17 mouse cellular contexts compared by ENCODE assay signal in genomic region chr6:143180511-143180910, GRCm38 (mm10). TPM values are rescaled to one million over a fixed set of nuclear protein-coding genes. Genes with fewer than 3 reads are reported as not detected.
DNase-seq lines count a peak whose midpoint lies in the region; TF ChIP-seq lines count a peak whose summit lies in the region.
"Had no signal": no experiment of that assay in that cellular context is flagged by ENCODE, and none has a peak within 500 bp of the region (broad histone marks: within the 10 kb centered on the region; RNA-seq: fewer than 3 reads in every experiment).

No protein-coding gene starts in this region.

- no peak overlapping the region for H3K4me3 ChIP-seq in spleen, adult 2 months (ENCODE audit: extremely low read depth, insufficient read depth, insufficient read length)
- H3K4me3 ChIP-seq: embryonic facial prominence, embryonic 10.5 days; forebrain, embryonic 13.5 days; heart, embryonic 12.5 days; hindbrain, embryonic 15.5 days had no signal

- intact Hi-C loops in heart, postnatal 10 days (cut with DNase I), result no loop called here

- no peak for TF ChIP-seq POLR2A in spleen, adult 2 months (IDR thresholded peaks at IDR 0.05; ENCODE audit: low read depth, low read length)

- DNase-seq in heart, adult 11 months, result peak; percentile 82
- DNase-seq in heart, postnatal 10 days, result no peak
- DNase-seq in spleen, adult 2 months (ENCODE audit: low read depth in 1 of 2, low spot score in 2 of 2), result peak in 1 of 2 experiments; percentile 59
- no peak for DNase-seq in spleen, postnatal 14 days (ENCODE audit: low spot score in 2 of 2)
- DNase-seq in brain, adult 2 months (ENCODE audit: low read depth, low spot score), result peak; percentile 38
- peak; percentile 71 for DNase-seq in splenic B cell, adult 2 months (ENCODE audit: low read depth, low spot score)
- no peak for DNase-seq in right cerebral cortex, postnatal 4 days
- no peak for DNase-seq in kidney, postnatal 4 days
- DNase-seq: adrenal gland, postnatal 10 days; cerebellum, adult 18-20 months; cerebellum, postnatal 10 days; forebrain, postnatal 0 days; heart, postnatal 36 days had no signal

- H3K36me3 ChIP-seq in spleen, adult 2 months (ENCODE audit: control insufficient read depth, insufficient read depth, low read length), result peaks cover 14% of the 10 kb centered on the region
- peaks cover 12% of the 10 kb centered on the region for H3K36me3 ChIP-seq in splenic B cell, adult 2 months (ENCODE audit: control insufficient read depth, insufficient read depth, low read length, poor library complexity, severe bottlenecking)

- WGBS in spleen, adult 2 months, result 28% methylated on average over 14 of the region's 14 CpGs

- peak overlapping the region; percentile 59; the same call in 1 of the 2 replicates for H3K27ac ChIP-seq in spleen, adult 2 months (ENCODE audit: insufficient read depth, low read length)
- H3K27ac ChIP-seq: embryonic facial prominence, embryonic 10.5 days; forebrain, embryonic 13.5 days; hindbrain, embryonic 15.5 days had no signal

- peaks cover 15% of the 10 kb centered on the region; the same call in 1 of the 2 replicates for H3K4me1 ChIP-seq in spleen, adult 2 months (ENCODE audit: control insufficient read depth, insufficient read depth, insufficient read length)
- H3K4me1 ChIP-seq: forebrain, embryonic 13.5 days; hindbrain, embryonic 15.5 days had no signal

- no peaks in the 10 kb centered on the region for H3K27me3 ChIP-seq in spleen, adult 2 months (ENCODE audit: control insufficient read depth, insufficient read depth, low read length)
- no peaks in the 10 kb centered on the region for H3K27me3 ChIP-seq in splenic B cell, adult 2 months (ENCODE audit: control insufficient read depth, insufficient read depth, low read length, poor library complexity, severe bottlenecking)
- H3K27me3 ChIP-seq: forebrain, embryonic 13.5 days; heart, embryonic 12.5 days; hindbrain, embryonic 15.5 days had no signal

- no peak for TF ChIP-seq CTCF in spleen, adult 2 months (IDR thresholded peaks at IDR 0.05; ENCODE audit: extremely low read depth, insufficient read depth, insufficient read length, insufficient replicate concordance)

RNA-seq across cellular contexts. Expression of gene Etnk1, which starts 13.5 kb away (rescaled TPM):
- total RNA-seq in heart, postnatal 10 days (2021), result 10 to 100 TPM; 28.5 to 29.4 TPM
- 38.3 and 121 TPM in 2 replicates for polyA plus RNA-seq in spleen, adult 2 months (2012; rRNA removed)

Comparison
In these comparisons a context has a peak if more than half of its experiments do, and no peak if none do; other contexts are left out.
1. DNase-seq: peak in heart, adult 11 months (single experiment), brain, adult 2 months (single experiment) and splenic B cell, adult 2 months (single experiment); none in heart, postnatal 10 days (0 of 2), spleen, postnatal 14 days (0 of 2), right cerebral cortex, postnatal 4 days (single experiment) and kidney, postnatal 4 days (0 of 2).